Mouse (Mus musculus) skeletal muscle tissue, adult 2 months (tissue): ENCODE measurements around the gene Dennd2a.
"Not testable (repeated sequence)": the region's sequence is repeated elsewhere in the genome, so short reads cannot be mapped to it uniquely, and the experiment has no call there.

Experiments used
- DNase-seq: peaks from one replicate; pipeline ENCODE4 v3.0.0-alpha.2; 2012; ENCODE audit warnings: low read depth, low spot score

The Dennd2a gene

DNA sequence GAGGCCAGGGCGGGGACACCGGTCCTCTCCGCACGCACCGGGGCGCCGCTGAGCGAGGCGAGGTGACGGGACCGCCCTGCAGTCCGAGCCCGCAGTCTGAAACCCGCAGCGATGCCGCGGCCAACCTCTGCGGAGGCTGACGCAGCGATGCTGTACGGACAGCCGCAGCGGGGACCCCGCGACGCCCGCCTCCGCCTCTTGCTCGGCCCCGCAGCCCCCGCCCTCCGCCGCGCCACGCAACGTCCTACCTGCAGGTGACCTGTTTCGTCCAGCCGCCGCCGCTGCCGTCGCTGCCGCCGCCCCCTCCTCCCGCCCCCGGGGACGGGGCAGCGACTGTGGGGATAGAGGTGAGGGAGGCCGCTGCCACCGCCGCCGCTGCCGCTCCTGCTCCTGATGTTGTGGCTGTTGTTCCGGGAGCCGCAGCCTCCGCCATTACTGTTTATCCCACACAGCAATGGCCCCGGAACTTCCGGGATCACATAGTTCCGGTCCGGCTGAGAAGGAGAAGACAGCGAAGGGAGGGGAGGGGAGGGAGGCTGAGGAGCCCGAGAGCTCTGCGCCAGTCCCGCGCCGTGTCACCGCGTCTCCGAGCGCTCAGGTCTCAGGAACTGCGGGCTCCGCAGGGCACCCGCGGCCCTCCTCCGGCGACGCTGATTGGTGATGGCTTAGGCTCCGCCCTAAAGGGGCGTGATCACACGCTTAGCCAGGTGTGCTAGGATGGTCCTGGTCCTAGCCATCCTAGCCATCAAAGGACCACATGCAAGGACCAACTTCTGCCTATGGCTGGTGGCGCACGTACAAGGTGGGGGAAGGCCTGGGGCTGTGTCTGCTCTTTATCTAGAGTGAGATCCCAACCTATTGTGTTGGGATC, 137.6 kb downstream of the Dennd2a start, which contains the start of gene Mkrn1:
Gene Mkrn1, minus strand, starts transcription at position 612 of the 871 bp plus-strand sequence.
- DNase-seq = peak; percentile 40

DNA sequence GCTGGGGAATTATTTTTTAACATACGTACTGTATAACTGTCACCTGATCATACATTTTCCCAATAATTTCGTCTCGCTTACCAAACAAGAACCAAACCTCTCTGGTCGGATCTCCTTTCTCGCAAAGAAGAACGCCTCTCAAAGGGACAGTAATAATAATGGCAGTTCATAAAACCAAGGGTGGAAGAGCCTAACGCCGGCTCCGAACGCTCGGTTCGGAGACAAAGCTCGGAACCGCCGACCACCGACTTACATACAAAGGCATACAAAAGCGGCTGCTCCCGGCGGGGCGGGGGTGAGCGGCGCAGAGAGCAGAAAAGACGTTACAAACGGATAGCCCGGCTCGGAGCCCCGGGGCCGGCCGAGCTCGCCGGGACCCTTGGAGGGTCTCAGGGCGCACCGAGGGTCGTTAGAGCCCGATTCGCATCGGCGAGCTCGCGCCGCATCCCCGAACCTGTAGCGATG, 138.2 kb downstream of the Dennd2a start:
- no peak for DNase-seq

DNA sequence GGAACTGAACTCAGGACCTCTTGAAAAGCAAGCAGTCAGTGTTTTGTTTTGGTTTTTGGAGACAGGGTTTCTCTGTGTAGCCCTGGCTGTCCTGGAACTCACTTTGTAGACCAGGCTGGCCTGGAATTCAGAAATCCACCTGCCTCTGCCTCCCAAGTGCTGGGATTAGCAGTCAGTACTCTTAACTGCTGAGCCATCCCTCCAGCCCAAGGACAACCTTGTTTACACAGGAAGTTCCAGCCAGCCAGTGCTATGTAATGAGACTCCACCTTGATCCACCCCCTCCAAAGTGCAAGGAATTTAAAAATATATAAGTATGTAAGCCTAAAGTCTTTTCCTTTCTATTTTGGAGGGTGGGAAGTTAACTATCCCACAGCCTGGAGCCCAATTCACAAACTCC, 141.0 kb downstream of the Dennd2a start:
- not testable (repeated sequence) for DNase-seq

DNA sequence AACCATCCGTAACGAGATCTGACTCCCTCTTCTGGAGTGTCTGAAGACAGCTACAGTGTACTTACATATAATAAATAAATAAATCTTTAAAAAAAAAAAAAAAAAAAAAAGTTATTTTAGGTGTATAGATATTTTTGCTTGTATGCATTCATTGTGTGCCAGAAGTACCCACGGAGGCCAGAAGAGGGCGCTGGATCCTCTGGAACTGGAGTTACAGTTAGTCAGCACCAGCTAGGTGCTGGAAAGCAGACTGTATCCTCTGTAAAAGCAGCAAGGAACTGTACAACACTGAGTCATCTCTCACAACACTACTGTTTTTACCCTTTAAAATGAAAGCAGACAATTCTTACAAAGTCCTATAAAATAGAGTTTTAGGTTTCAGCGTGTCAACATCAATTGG, 141.9 kb downstream of the Dennd2a start:
- no peak for DNase-seq

DNA sequence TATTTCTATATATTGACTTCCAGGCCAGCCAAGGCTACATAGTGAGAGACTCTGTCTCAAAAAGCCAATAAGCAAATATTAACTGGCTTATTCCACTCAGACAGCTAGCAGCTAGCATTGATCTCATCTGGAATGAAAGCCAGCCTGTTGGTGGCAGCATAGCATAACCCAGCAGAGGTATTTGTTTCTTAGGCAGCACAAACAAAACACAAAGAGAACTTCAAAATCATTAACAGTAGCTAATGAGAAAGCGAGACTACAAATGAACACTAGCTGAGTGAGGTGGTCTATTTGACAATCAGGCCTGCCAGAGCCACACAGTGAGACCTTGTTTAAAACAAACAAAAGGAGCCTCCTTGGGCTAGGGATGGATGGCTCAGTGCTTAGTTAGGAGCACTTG, 143.6 kb downstream of the Dennd2a start:
- DNase-seq = no peak
